Mouse (Mus musculus) left cerebral cortex, postnatal 10 days (tissue): ENCODE measurements around the gene Sh3bgrl. TPM values are rescaled to one million over a fixed set of nuclear protein-coding genes. Genes with fewer than 3 reads are reported as not detected.
"Not testable (repeated sequence)": the region's sequence is repeated elsewhere in the genome, so short reads cannot be mapped to it uniquely, and the experiment has no call there.

ENCODE experiments used
- DNase-seq, 2 experiments: peaks; one replicate each; pipeline ENCODE4 v3.0.0; 2021 to 2022; ENCODE audit warnings: low spot score in 2 of 2, mixed read lengths in 1 of 2; ENCODE audit errors: extremely low spot score in 1 of 2
- intact Hi-C: fragments of 180-260 bp; cut with DNase I; formaldehyde crosslinking; loops from one replicate; pipeline ENCODE4 v1.15.1; 2025
- total RNA-seq, 2 experiments: library from RNA; stranded (reverse); gene quantifications; 2 replicates each; pipeline ENCODE4 v1.2.3; 2021

Sh3bgrl gene
- 100 to 1,000 TPM in 1 of 2 experiments, 10 to 100 TPM in 1; 90.1 to 101 TPM for total RNA-seq

DNA sequence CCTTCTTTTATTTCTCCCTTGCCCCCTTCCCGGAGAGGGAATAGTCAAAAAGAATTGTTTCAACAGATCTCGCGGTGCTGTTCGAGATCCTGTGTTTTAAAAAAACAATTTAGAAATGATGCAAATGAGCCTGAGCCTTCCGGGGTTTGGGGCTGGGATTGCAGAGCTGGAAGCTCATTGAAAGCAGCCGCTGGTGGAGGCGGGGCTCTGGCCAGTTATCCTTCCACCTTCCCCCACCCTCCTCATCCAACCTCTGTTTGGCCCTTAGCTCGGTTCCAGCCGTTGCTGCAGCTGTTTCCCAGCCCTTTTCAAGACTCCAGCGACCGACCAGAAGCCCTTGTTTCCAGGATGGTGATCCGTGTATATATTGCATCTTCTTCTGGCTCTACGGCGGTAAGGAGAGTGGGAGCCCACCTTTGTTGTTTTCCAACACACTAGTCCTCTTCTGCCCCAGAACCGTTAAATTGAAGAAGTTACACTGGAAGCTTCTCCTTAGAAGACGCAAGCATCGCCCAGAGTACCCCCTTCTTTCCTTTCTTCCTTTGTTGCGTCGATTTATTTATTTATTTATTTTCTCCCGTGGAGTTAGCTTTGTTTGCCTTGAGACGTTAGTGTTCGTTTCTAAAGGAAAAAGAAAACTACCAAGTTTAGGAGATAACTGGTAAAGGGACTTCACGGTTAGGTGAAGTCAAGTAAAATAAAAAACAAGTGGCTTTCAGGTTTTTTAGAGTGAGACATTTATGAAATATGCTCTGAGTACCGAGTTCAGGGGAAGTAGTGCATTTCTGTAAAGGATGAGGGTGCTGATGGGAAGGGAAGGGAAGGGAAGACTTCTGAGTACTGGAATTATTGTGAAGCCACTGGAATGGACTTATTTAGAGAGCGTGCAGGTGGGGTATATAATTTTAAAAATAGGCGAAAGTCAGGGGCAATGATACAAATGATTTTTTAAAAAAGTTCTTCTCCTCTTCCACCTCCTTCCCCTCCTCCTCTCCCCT lies at the start of gene Sh3bgrl:
Gene Sh3bgrl (plus strand): TSS at position 121 of the 998 bp plus-strand sequence.
- peak; percentile 41 to 86 for DNase-seq
- intact Hi-C loops = no loop called here

DNA sequence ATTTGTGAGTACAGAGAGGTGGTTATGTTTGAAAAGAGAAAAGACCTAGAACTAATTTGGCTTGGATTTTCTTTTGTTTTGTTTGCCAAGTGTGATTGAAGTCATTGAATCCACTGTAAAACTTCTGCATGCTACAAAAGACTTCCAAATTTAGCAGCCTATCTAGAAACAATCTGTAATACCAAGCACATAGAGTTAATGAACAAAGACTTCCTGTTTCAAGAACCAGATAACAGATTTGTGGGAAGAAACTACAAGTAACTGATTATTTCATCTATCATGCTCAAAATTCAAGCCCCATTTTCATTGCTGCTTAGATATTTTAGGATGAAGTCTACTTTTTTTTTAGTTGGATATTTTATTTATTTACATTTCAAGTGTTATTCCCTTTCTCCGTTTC lies 47.4 kb upstream of the Sh3bgrl start:
- no peak for DNase-seq
- intact Hi-C loops = no loop called here

DNA sequence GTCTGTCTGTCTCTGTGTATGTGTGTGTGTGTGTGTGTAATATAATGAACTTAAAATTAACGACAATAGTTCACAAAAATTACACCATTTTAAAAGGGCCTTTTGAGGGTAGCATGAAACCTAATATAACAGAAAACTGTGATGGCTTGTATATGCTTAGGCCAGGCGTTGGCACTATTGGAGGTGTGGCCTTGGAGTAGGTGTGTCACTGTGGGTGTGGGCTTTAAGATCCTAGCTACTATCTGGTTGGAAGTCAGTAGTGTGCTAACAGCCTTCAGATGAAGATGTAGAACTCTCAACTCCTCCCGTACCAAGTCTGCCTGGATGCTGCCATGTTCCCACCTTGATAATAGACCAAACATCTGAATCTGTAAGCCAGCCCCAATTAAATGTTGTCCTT lies 23.4 kb upstream of the Sh3bgrl start:
- DNase-seq = no peak
- intact Hi-C loops = loop anchor here (10.0 kb wide), 1 partner anchor 207 kb away; no protein-coding TSS in a partner anchor

DNA sequence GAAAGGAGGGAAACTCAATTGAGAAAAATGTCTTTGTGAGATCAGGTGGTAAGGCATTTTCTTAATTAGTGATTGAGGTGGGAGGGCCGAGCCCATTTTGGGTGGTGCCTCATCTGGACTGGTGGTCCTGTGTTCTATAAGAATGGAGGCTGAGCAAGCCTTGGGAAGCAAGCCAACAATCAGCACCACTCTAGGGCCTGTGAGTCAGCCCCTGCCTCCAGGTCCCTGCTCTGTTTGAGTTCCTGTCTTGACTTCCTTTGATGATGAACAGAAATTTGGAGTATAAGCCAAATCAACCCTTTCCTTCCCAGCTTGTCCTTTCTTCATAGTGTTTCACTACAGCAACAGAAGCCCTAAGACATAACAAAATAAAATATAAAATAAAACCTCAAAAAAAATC lies 19.4 kb upstream of the Sh3bgrl start:
- intact Hi-C loops = loop anchor here (10.0 kb wide), 1 partner anchor 211 kb away; no protein-coding TSS in a partner anchor

DNA sequence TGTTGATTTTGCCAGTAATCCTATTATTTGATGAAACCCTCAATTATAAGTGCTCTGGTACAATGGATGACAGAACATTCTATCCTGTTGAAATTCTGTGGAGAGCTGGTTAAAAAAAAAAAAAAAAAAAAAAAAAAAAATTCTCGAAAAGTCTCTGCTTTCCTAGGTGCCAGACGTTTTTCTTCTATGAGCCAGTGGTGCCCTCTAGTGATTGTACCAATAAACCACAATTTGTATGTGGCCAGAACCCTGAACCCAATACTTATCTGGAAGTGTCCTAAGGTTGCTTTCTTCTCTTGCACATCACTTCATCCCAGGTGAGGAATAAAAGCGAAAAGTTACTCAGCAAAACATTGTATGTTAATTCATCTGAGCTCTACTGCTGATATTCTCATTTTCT lies 18.8 kb upstream of the Sh3bgrl start:
- intact Hi-C loops = loop anchor here (10.0 kb wide), 1 partner anchor 212 kb away; no protein-coding TSS in a partner anchor

More for the DNA sequence above, 19.4 kb upstream of the Sh3bgrl start:
- no peak for DNase-seq

DNA sequence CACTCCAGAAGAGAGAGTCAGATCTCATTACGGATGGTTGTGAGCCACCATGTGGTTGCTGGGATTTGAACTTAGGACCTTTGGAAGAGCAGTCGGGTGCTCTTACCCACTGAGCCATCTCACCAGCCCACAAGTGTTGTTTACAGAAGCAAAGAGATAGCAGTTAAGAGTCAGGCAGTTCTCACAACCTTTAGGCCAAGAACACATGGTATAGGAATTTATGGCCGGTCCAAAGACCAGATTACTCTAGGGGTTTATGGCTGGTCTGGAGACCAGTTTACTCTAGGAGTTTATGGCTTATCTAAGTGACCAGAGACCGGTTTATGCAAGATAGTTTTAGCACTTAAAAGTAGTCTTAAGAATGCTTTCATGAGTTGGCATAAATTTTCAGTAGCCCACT lies 15.8 kb upstream of the Sh3bgrl start:
- intact Hi-C loops = loop anchor here (10.0 kb wide), 1 partner anchor 215 kb away; no protein-coding TSS in a partner anchor
- DNase-seq = not testable (repeated sequence)

More for the DNA sequence above, 18.8 kb upstream of the Sh3bgrl start:
- no peak for DNase-seq

DNA sequence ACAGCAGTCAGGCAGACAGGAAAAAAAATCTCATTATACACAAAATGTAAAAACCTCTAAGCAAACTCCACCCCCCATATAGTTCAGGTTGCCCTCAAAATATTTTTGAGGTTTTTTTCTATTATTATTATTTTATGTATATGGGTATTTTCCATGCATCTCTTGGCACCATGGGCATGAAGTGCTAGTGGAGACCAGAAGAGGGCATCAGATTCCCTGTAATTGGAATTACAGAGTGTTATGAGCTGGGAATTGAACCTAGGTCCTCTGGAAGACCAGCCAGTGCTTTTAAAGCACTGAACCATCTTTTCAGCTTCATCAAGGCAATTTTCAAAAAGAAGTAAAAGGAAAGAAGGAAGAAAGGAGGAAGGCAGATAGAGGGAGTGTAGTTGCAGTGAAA lies 8.1 kb upstream of the Sh3bgrl start:
- intact Hi-C loops = no loop called here
- DNase-seq = no peak

DNA sequence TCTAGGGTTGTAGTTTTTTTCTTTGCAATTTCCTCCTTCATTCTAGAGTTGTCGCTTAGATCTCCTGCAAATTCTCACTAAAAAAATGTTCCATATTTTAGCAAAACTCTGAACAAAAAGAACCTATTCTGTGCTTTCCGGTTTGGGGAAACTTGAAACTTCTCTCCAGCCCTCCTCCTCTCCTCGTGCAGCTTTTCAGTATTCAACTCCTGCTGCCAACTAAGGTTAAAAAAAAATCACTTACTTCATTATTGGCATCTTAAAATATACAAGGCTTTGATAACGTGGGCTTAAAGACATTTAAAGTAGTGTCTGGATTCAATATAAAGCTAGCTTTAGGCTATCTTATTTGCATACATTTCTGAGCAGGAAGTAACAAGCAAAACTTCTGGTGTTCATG lies 365 bp upstream of the Sh3bgrl start:
- DNase-seq = no peak
- intact Hi-C loops = no loop called here

DNA sequence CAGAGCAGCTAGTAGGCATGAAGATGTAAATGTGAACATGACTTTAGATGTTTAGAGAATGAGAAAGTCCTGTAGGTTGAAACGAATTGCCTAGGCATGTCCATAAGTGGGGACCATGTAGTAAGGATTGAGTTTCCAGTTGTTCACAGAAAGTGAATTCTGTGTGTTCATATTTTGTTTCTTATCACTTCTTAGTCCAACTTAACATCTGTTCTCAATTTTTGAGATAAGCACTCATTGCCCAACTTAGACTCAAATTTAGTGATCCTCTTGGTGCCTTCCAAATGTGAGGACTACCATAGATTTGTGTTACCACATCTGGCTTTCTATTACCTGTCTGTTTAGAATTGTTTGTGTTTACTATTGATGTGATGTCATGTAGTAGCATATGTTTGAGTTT lies 3.3 kb downstream of the Sh3bgrl start:
- intact Hi-C loops = no loop called here
- no peak for DNase-seq

DNA sequence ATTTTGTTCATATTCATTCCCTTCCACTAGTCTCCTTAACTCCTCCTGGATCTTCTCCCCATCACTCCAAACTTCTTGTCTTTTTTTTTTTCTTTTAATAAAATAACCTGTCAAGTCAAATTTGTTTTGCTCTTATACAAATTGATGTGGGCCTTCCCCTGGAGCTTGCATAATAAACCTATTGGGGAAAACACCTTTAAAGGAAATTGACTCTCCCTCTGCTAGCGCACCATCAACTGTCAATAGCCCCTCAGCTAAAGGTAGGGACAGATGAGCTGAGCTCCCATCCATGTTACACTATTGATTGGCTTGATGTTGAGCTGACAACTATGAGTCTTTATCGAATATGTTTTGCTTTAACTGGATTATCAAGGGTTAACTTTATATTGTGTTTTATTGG lies 5.3 kb downstream of the Sh3bgrl start:
- intact Hi-C loops = no loop called here
- DNase-seq = no peak

DNA sequence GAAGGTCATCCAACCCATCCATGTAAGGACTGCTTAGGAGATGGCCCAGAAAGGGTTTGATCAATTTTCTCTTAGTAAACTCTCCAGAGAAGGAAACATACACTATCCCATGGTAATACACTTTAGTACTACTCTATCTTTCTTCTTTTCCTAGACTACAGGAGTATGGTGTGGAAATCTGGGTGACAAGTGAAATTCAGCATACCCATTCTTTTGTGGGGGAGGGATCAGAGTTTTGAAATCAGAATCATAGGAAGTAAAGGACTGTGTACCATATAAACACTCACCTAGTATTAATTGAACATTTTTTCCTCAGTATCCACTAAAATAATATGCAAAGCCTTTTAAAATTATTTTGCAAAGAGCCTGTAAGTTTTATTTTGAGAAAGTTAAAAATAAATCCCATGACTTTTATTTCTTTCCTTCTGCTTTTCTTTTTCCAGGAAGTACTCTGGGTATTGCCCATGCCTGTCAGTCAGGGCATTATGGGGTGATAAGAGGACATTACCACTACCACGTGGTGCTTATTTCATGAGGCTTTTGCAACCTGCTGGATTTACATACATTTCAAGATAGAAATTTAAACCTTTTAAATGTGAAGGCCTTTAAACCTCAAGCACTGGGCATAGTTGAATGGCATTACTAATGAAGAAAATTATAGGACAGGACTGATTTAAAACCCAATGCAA lies 13.1 kb downstream of the Sh3bgrl start:
- intact Hi-C loops = no loop called here
- DNase-seq = no peak

DNA sequence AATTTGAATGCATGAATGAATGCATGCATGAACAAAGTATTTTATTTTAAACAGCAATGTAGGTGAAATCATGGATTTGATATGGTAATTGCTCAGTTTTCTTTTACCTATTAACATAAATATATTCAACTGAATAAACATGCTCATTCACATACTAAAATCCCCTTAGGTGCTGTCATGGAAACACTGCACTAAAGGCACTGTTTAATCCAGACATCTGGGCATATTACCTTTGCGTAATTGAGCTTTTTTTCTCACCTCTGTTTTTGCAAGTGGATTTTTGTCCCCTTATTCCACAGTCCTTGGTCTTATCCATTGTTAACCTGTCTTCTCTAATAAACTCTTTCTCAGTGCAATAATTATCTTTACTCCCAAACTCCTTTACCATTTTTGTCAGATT lies 17.7 kb downstream of the Sh3bgrl start:
- intact Hi-C loops = no loop called here
- no peak for DNase-seq

DNA sequence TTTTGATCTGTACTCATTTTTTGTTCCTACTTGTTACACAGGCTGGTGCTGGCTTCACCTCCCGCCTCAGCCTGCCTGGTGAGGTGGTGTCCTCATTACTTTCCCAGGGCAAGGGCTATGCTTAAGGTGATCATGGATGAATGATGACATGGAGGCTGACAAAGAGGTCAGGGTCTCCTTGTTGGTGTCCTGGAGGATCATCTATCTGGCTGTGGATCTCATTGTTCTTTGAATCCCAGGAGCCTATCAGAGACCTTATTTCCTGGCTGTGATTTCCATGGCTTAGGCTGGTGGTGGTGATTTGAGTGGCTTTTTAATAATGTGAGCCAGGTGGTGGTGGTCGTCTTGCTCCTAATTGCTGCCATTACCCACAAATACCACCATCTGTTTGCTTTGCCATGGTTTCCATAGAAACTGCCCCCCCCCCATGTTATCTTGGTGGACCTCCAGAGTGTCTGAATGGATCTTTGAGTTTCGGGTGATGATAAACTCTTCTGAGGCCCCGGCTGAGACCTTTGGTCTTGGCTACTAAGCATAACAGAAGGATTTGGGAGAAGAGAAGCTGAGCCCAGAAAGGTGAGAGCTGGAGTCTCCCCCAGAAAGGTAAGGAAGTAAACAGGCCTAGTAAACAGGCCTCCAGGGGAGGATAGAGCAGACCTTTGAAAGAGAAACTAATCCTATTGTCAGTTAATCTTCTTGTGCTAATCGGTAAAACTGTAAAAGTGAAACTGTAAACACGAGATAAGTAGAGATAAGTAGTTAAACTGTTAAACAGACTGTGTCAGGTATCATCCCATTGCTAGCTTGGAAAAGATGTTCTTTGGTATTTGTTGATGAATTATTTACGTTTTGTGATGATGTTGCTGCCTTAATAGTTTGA lies 18.5 kb downstream of the Sh3bgrl start:
- intact Hi-C loops = no loop called here
- DNase-seq = no peak

DNA sequence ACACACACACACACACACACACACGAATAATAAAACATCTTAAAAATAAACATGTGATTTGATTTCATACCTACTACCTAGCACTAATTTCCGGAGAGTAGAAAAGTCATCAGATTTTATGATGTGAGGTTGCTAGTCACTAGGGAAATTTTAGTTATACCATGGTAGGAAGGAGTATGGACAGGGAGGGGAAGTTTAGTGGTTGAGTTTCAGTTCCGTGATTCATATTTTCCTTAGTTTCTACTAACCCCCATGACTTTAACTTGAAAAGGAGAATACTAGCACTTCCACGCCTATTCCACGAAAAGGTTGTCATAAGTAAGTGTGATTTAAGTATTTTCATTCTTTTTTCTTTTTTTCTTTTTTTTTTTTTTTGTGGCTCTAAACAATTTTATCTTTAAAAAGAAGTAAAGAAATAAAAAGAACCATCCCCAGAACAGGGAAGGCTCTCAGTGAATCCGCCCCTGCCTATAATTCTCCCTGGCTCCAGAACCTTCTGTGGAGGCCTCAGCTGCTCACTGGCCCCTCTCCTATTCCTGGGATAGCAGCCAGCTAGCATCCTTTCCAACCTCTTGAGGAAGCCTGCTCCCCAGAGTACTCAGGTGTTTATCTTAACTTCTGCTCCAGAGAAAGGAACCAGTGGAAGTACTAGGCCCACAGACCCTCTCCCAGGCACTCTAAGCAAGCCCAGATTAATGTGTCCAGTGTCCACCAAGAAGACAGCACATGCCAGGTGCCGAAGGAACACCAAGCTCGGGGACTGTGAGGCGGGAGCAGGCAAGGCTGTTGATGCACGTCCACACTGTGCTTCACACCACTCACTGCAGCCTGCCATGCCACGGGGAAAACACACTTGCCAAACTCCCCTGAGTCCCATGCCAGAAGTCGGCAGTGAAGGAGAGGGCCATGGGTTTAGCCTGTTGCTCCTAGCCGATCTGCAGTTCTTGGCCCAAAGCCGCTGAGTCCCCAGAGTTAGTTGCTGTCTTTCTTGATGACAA lies 25.0 kb downstream of the Sh3bgrl start:
- intact Hi-C loops = no loop called here
- peak in 1 of 2 experiments; percentile 15 for DNase-seq

DNA sequence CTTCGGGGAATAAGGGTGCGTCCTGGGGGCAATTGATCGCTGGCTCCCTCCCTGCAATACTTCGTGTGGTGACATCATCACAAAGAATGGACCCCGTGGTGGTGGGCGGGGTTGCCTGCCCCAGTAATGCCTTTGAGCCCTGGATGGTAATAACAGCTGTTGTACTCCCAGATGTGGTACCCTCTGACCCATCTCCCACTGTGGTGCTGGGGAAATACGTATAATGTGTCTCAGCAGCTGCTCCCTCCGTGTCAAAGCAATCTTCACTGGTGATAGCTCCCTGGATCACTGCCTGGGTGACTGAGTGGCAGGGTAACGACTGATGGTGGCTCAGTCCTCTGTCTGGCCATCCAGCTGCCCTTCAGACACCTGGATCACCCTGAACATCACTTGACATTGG lies 26.0 kb downstream of the Sh3bgrl start:
- intact Hi-C loops = no loop called here

DNA sequence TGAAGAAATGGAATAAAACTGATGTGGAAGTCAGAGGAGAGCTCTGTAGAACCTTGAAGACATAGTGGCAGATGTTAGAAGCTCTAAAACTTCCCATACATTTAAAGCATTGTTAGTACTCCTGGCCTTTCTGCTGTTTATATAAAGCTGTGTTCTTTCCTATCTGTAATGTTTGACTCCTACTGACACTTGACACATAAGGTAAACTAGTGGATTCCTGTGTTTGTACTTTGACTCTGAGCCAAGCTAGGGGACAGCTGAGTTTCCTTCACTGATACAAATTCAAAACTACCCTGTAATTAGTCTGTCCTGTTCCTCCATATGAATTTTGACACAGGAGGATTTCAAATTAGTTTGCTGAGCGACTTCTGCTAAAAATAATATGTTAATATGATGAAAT lies 27.5 kb downstream of the Sh3bgrl start:
- intact Hi-C loops = no loop called here
- no peak for DNase-seq

More for the DNA sequence above, 26.0 kb downstream of the Sh3bgrl start:
- DNase-seq = peak in 1 of 2 experiments; percentile 9

DNA sequence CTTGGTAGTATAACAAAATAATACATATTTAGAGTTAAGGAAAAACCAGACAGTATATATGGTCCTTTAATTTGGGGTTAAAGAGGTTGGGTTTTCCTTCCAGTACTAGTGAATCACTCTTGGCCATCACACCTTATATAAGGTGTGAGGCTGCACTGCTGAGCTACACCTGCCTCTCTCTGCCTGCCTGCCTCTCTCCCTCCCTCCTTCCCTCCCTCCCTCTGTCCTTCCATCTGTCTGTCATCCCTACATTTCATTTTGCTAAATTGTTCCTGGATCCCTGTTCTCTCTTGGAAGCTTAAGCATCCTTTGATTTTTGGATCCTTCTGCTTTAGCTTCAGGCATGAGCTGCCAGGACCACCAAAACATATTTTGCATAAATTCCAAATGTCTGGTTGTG lies 28.6 kb downstream of the Sh3bgrl start:
- DNase-seq = no peak
- intact Hi-C loops = no loop called here

DNA sequence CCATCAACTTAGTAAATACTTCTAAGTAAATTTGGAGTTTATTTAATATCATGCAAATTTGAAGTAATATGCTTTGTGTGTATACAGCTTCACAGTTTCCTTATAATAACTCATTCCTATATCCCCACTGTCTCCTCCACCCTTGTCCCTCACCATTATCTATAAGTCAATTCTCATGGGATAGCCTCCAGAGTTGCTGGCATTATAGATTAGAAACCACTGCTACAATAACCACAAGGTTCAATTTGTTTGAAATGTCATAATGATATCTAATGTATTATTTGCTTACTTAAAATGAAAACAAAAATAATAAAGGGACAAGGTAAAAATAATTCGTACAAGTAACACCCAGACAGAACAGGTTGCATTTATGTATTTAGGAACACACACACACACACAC lies 31.7 kb downstream of the Sh3bgrl start:
- intact Hi-C loops = no loop called here
- no peak for DNase-seq
